Mouse (Mus musculus): ENCODE results near the gene Agtpbp1. TPM values are rescaled to one million over a fixed set of nuclear protein-coding genes. Genes with fewer than 3 reads are reported as not detected.

The Agtpbp1 gene
- total and polyA plus RNA-seq, 3 experiments, result 24.2 to 117 (median 33.7) TPM

GRCm38 (mm10) chr13:59416530-59417230 lies 168.3 kb downstream of the Agtpbp1 start:
- Histone ChIP-seq H3K27me3 (ENCODE audit: control insufficient read depth in 1 of 2, insufficient read depth in 2 of 2, low read length in 2 of 2) (peaks cover 0 to 5% of the 10 kb centered on the region in 2 experiments; a peak in 2 of 4 replicates), H3K4me1 (ENCODE audit: control insufficient read depth in 1 of 2, insufficient read depth in 2 of 2, low read length in 2 of 2) (no peaks in the 10 kb centered on the region), H3K79me2 (ENCODE audit: control insufficient read depth, insufficient read depth, low read length, poor library complexity) (no peaks in the 10 kb centered on the region), H3K9me3 (replicated peaks; ENCODE audit: insufficient read depth, low read length) (no peaks in the 10 kb centered on the region), H3K27ac (ENCODE audit: control insufficient read depth, low read depth, low read length) (no peak overlapping the region), H3K36me3 (ENCODE audit: control insufficient read depth in 1 of 2, insufficient read depth in 2 of 2, low read length in 2 of 2) (no peaks in the 10 kb centered on the region), H3K4me3 (ENCODE audit: control insufficient read depth in 1 of 2, insufficient read depth in 1 of 2, low read depth in 2 of 2, low read length in 2 of 2) (no peak overlapping the region), H3K9ac (ENCODE audit: control insufficient read depth, low read depth, low read length, poor library complexity, severe bottlenecking) (no peak overlapping the region)
- TF ChIP-seq ZMIZ1 (IDR thresholded peaks at IDR 0.05; ENCODE audit: low read depth, low read length), result no peak
- TF ChIP-seq MYC (IDR thresholded peaks at IDR 0.05; ENCODE audit: low read depth, low read length), result no peak
- TF ChIP-seq TAL1 (IDR thresholded peaks at IDR 0.05; ENCODE audit: low read length), result no peak
- no peak for DNase-seq (ENCODE audit: low read depth, low spot score)

- DNase-seq (ENCODE audit: low read depth, low spot score), result no peak
- Histone ChIP-seq H3K27me3 (ENCODE audit: control insufficient read depth in 1 of 2, insufficient read depth in 2 of 2, low read length in 2 of 2) (peaks cover 0 to 5% of the 10 kb centered on the region in 2 experiments; a peak in 2 of 4 replicates), H3K9ac (ENCODE audit: control insufficient read depth, low read depth, low read length, poor library complexity, severe bottlenecking) (no peak overlapping the region), H3K36me3 (ENCODE audit: control insufficient read depth in 1 of 2, insufficient read depth in 2 of 2, low read length in 2 of 2) (no peaks in the 10 kb centered on the region), H3K4me3 (ENCODE audit: control insufficient read depth in 1 of 2, insufficient read depth in 1 of 2, low read depth in 2 of 2, low read length in 2 of 2) (no peak overlapping the region), H3K4me1 (ENCODE audit: control insufficient read depth in 1 of 2, insufficient read depth in 2 of 2, low read length in 2 of 2) (no peaks in the 10 kb centered on the region), H3K9me3 (replicated peaks; ENCODE audit: insufficient read depth, low read length) (no peaks in the 10 kb centered on the region), H3K79me2 (ENCODE audit: control insufficient read depth, insufficient read depth, low read length, poor library complexity) (no peaks in the 10 kb centered on the region), H3K27ac (ENCODE audit: control insufficient read depth, low read depth, low read length) (no peak overlapping the region)
- TF ChIP-seq EP300 (IDR thresholded peaks at IDR 0.05; ENCODE audit: low read depth in 1 of 2, low read length in 2 of 2) (no peak), ZMIZ1 (IDR thresholded peaks at IDR 0.05; ENCODE audit: low read depth, low read length) (no peak), ETS1 (IDR thresholded peaks at IDR 0.05; ENCODE audit: low read depth, low read length) (no peak), TAL1 (IDR thresholded peaks at IDR 0.05; ENCODE audit: low read length) (no peak), UBTF (IDR thresholded peaks at IDR 0.05; ENCODE audit: borderline replicate concordance, insufficient read depth, low read depth, low read length) (no peak), JUND (IDR thresholded peaks at IDR 0.05; ENCODE audit: low read depth, low read length) (no peak), ELF1 (IDR thresholded peaks at IDR 0.05; ENCODE audit: low read depth, low read length) (no peak), POLR2AphosphoS2 (IDR thresholded peaks at IDR 0.05; ENCODE audit: low read length) (no peak), MAX (IDR thresholded peaks at IDR 0.05; ENCODE audit: low read length) (no peak), NELFE (IDR thresholded peaks at IDR 0.05; ENCODE audit: low read depth, low read length) (no peak), GATA1 (IDR thresholded peaks at IDR 0.05; ENCODE audit: low read depth, low read length) (no peak), RCOR1 (IDR thresholded peaks at IDR 0.05; ENCODE audit: low read depth, low read length) (no peak), SMC3 (IDR thresholded peaks at IDR 0.05; ENCODE audit: low read depth, low read length) (no peak), MAZ (IDR thresholded peaks at IDR 0.05; ENCODE audit: low read depth, low read length) (no peak), MAFK (IDR thresholded peaks at IDR 0.05; ENCODE audit: borderline replicate concordance, low read depth, low read length) (no peak), CTCF (IDR thresholded peaks at IDR 0.05 in 2 of 3, conservative IDR thresholded peaks at IDR 0.05 in 1 of 3; ENCODE audit: control insufficient read depth in 1 of 3, insufficient read depth in 1 of 3, low read depth in 2 of 3, low read length in 3 of 3, poor library complexity in 1 of 3, severe bottlenecking in 1 of 3) (no peak), ZKSCAN1 (IDR thresholded peaks at IDR 0.05; ENCODE audit: low read depth, low read length) (no peak), POLR2A (IDR thresholded peaks at IDR 0.05; ENCODE audit: control insufficient read depth in 1 of 2, insufficient read depth in 1 of 2, low read depth in 1 of 2, low read length in 2 of 2, poor library complexity in 1 of 2) (no peak), HCFC1 (IDR thresholded peaks at IDR 0.05; ENCODE audit: low read depth, low read length) (no peak), USF1 (IDR thresholded peaks at IDR 0.05; ENCODE audit: low read depth, low read length) (no peak)
Measured at GRCm38 (mm10) chr13:59413885-59414284, 171.1 kb downstream of the Agtpbp1 start.
